Mouse (Mus musculus) CH12.LX (cell line): Measurements from ENCODE around the gene Prkag3. TPM values are rescaled to one million over a fixed set of nuclear protein-coding genes. Genes with fewer than 3 reads are reported as not detected.
A peak's percentile ranks its signal among the peaks of the same experiment; 100 is the strongest.

Experiments used
- DNase-seq: peaks from one replicate; pipeline ENCODE4 v3.0.0-alpha.2; 2013; ENCODE audit errors: extremely low read depth
- H3K27ac ChIP-seq: 2 replicates; pipeline ENCODE4 v1.5.1; 2012; ENCODE audit warnings: low read depth, mild to moderate bottlenecking, control low read depth, moderate library complexity; ENCODE audit not compliant: insufficient read depth
- H3K27me3 ChIP-seq: replicated peaks from 2 replicates; pipeline ENCODE3; 2012; ENCODE audit warnings: inconsistent platforms
- H3K36me3 ChIP-seq, 2 experiments: replicated peaks in 1 of 2; 2 replicates each; pipeline versions ENCODE3 to v1.6.1; 2012; ENCODE audit warnings: inconsistent platforms in 1 of 2, low read length in 1 of 2, mild to moderate bottlenecking in 1 of 2, mixed read lengths in 1 of 2, moderate library complexity in 1 of 2; ENCODE audit not compliant: control insufficient read depth in 1 of 2, insufficient read depth in 1 of 2
- H3K4me1 ChIP-seq, 2 experiments: 2 replicates each; pipeline ENCODE4 v1.6.1; 2012; ENCODE audit warnings: inconsistent platforms in 1 of 2, moderate library complexity in 1 of 2; ENCODE audit not compliant: insufficient read depth in 2 of 2, control insufficient read depth in 1 of 2
- H3K4me2 ChIP-seq: 2 replicates; pipeline ENCODE4 v1.6.1; 2012; ENCODE audit warnings: low read depth, mild to moderate bottlenecking, control low read depth; ENCODE audit not compliant: poor library complexity, insufficient read depth, severe bottlenecking
- H3K4me3 ChIP-seq, 3 experiments: fragments of 150-350 bp in 1 of 3; sonication (generic) in 1 of 3; replicated peaks in 1 of 3; 2 replicates each; pipeline versions ENCODE3 to v1.5.1; 2011 to 2012; ENCODE audit warnings: low read depth in 2 of 3, low read length in 2 of 3, mild to moderate bottlenecking in 2 of 3, moderate library complexity in 2 of 3, control low read depth in 1 of 3, improper control_type of control experiment in 1 of 3, inconsistent platforms in 1 of 3, mixed read lengths in 1 of 3; ENCODE audit not compliant: poor library complexity in 1 of 3
- H3K79me2 ChIP-seq: replicated peaks from 2 replicates; pipeline ENCODE4 v1.6.1; 2012; ENCODE audit warnings: mild to moderate bottlenecking, moderate library complexity; ENCODE audit not compliant: control insufficient read depth, poor library complexity, insufficient read depth, severe bottlenecking; ENCODE audit errors: extremely low read depth
- H3K9ac ChIP-seq: 2 replicates; pipeline ENCODE4 v1.6.1; 2012; ENCODE audit warnings: low read depth, mild to moderate bottlenecking, control low read depth, moderate library complexity; ENCODE audit not compliant: insufficient read depth
- H3K9me3 ChIP-seq: replicated peaks from 2 replicates; pipeline ENCODE3; 2012; ENCODE audit warnings: low read length, inconsistent platforms, mixed read lengths
- CTCF ChIP-seq, 2 experiments: IDR thresholded peaks in 1 of 2; conservative IDR thresholded peaks in 1 of 2; 2 replicates each; pipeline ENCODE4 v1.5.1; 2011 to 2012; ENCODE audit warnings: low read depth in 2 of 2, low read length in 2 of 2, improper control_type of control experiment in 1 of 2, inconsistent platforms in 1 of 2, mild to moderate bottlenecking in 1 of 2, moderate library complexity in 1 of 2
- ELF1 ChIP-seq: IDR thresholded peaks from 2 replicates; pipeline ENCODE4 v1.6.1; 2014; ENCODE audit warnings: low read depth, mild to moderate bottlenecking, inconsistent platforms, low read length, improper control_type of control experiment
- JUN ChIP-seq: IDR thresholded peaks from 2 replicates; pipeline ENCODE4 v1.6.1; 2011; ENCODE audit warnings: low read depth, mild to moderate bottlenecking, low read length, improper control_type of control experiment, moderate library complexity; ENCODE audit not compliant: insufficient read depth
- KAT2A ChIP-seq: IDR thresholded peaks from 2 replicates; pipeline ENCODE4 v1.6.1; 2012; ENCODE audit warnings: low read length, improper control_type of control experiment, inconsistent platforms; ENCODE audit not compliant: insufficient replicate concordance
- MAFK ChIP-seq: IDR thresholded peaks from 2 replicates; pipeline ENCODE4 v1.6.1; 2011; ENCODE audit warnings: low read length, improper control_type of control experiment; ENCODE audit not compliant: insufficient replicate concordance
- MEF2A ChIP-seq: IDR thresholded peaks from 2 replicates; pipeline ENCODE4 v1.6.1; 2014; ENCODE audit warnings: low read depth, mild to moderate bottlenecking, inconsistent platforms, low read length, improper control_type of control experiment, borderline replicate concordance
- MXI1 ChIP-seq: IDR thresholded peaks from 2 replicates; pipeline ENCODE4 v1.6.1; 2011; ENCODE audit warnings: mild to moderate bottlenecking, low read depth, low read length, improper control_type of control experiment
- POLR2A ChIP-seq: IDR thresholded peaks from 2 replicates; pipeline ENCODE4 v1.6.1; 2011; ENCODE audit warnings: low read depth, mild to moderate bottlenecking, improper control_type of control experiment, low read length
- RCOR1 ChIP-seq: conservative IDR thresholded peaks from 2 replicates; pipeline ENCODE4 v1.6.1; 2012; ENCODE audit warnings: low read depth, mild to moderate bottlenecking, inconsistent platforms, low read length, improper control_type of control experiment
- SMC3 ChIP-seq: IDR thresholded peaks from 2 replicates; pipeline ENCODE4 v1.6.1; 2011; ENCODE audit warnings: low read depth, low read length, improper control_type of control experiment
- TCF12 ChIP-seq: IDR thresholded peaks from 2 replicates; pipeline ENCODE4 v1.6.1; 2014; ENCODE audit warnings: low read depth, mild to moderate bottlenecking, inconsistent platforms, low read length, improper control_type of control experiment
- UBTF ChIP-seq: IDR thresholded peaks from 2 replicates; pipeline ENCODE4 v1.6.1; 2012; ENCODE audit warnings: low read depth, mild to moderate bottlenecking, inconsistent platforms, low read length, improper control_type of control experiment, moderate library complexity
- USF1 ChIP-seq: IDR thresholded peaks from 2 replicates; pipeline ENCODE4 v1.6.1; 2014; ENCODE audit warnings: low read depth, mild to moderate bottlenecking, inconsistent platforms, low read length, improper control_type of control experiment
- ZNF384 ChIP-seq: IDR thresholded peaks from 2 replicates; pipeline ENCODE4 v1.6.1; 2012; ENCODE audit warnings: low read depth, low read length, improper control_type of control experiment, inconsistent platforms
- dilution Hi-C: fragments of 300-500 bp; cut with MboI; formaldehyde crosslinking; loops from 2 replicates; pipeline ENCODE4 v1.14.3; 2020; ENCODE audit warnings: low sequenced_read_pairs; ENCODE audit not compliant: extremely low pct_unique_long_range_greater_than_20kb, extremely low pct_ligation_motif_present
- in situ Hi-C: fragments of 300-500 bp; cut with MboI; formaldehyde crosslinking; loops from 3 replicates; pipeline ENCODE4 v1.14.3; 2019; ENCODE audit warnings: low sequenced_read_pairs, low pct_ligation_motif_present, low pct_unique_long_range_greater_than_20kb, mixed read lengths
- polyA plus RNA-seq: library from polyadenylated mRNA; unstranded; fragments of >175 nt; gene quantifications from 2 replicates; pipeline ENCODE4 v1.2.1, GENCODE M21; 2012; ENCODE audit warnings: low read depth; ENCODE audit not compliant: insufficient read length
- total RNA-seq, 2 experiments: library from RNA; depleted of rRNA; stranded (reverse); fragments of 300-350 nt in 1 of 2; fragments of >200 nt in 1 of 2; gene quantifications; 2 replicates each; pipeline ENCODE4 v1.2.3; 2012 to 2014

Gene Prkag3
- total and polyA plus RNA-seq, 3 experiments = 0.09 to 0.13 TPM; not detected in 1

- Histone ChIP-seq H3K36me3 (peaks cover 0 to 27% of the 10 kb centered on the region in 2 experiments), H3K9ac (no peak overlapping the region), H3K79me2 (no peaks in the 10 kb centered on the region), H3K4me3 (peak overlapping the region in 1 of 3 experiments; percentile 45), H3K4me1 (peaks cover 10 to 34% of the 10 kb centered on the region in 2 experiments), H3K9me3 (peaks cover 12% of the 10 kb centered on the region), H3K27ac (no peak overlapping the region), H3K27me3 (no peaks in the 10 kb centered on the region), H3K4me2 (peak overlapping the region; percentile 37)
- DNase-seq = no peak
- in situ Hi-C loops = no loop called here
- peak in 1 of 2 experiments; percentile 54; a peak in 2 of 4 replicates for TF ChIP-seq CTCF (conservative IDR thresholded peaks at IDR 0.05 in 1 of 2, IDR thresholded peaks at IDR 0.05 in 1 of 2; ENCODE audit: low read depth in 2 of 2, low read length in 2 of 2)
- TF ChIP-seq USF1 = no peak
- TF ChIP-seq SMC3 = peak; percentile 21; the same call in 1 of the 2 replicates
- dilution Hi-C loops = no loop called here
These were observed 35.2 kb upstream of the Prkag3 start for GRCm38 (mm10) chr1:74784041-74784759.

DNA sequence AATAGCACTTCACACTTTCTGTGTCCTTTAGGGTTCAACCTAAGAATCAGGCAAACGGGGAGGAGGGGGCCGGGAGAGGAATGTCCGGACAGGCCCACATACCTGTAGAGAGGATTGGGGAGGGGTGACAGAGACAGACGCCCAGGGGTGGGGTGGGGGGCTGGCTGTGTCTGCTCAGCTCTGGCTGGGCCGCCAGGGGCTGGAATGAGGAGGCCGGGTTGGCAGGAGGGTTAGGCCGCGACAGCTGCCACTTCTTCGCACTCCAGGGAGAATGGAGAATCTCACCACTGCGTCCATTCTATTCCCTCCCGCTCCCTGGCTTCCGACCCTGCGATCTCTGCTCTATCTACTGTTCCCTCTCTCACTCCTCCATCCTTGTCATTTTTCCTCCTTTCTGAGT, 34.5 kb upstream of the Prkag3 start:
- H3K27ac ChIP-seq = no peak overlapping the region
- peaks cover 0 to 27% of the 10 kb centered on the region in 2 experiments for H3K36me3 ChIP-seq
- TF ChIP-seq JUN (no peak), MXI1 (no peak), ZNF384 (no peak), MAFK (no peak), RCOR1 (no peak), KAT2A (no peak), MEF2A (no peak), ELF1 (no peak), UBTF (no peak), POLR2A (no peak), TCF12 (no peak)
- H3K4me2 ChIP-seq = 0 out of 2 replicates have a peak overlapping the region, but pooled peaks have one; percentile 37
- peaks cover 12% of the 10 kb centered on the region for H3K9me3 ChIP-seq
- H3K4me3 ChIP-seq = no peak overlapping the region
- in situ Hi-C loops (no loop called here), dilution Hi-C loops (no loop called here)
- no peak for DNase-seq
- no peak overlapping the region for H3K9ac ChIP-seq
- H3K79me2 ChIP-seq = no peaks in the 10 kb centered on the region
- peaks cover 5 to 32% of the 10 kb centered on the region in 2 experiments for H3K4me1 ChIP-seq
- H3K27me3 ChIP-seq = no peaks in the 10 kb centered on the region
